Mouse (Mus musculus) adrenal gland, postnatal 4 days (tissue): ENCODE measurements at regions not wholly inside any gene's neighbourhood (a gene's known extent, or its start where the extent isn't known, plus 50 kb on each side); places are given as distances from the start of the nearest gene placed in this dataset.

ENCODE experiments used
- DNase-seq, 2 experiments: peaks; one replicate each; pipeline ENCODE4 v3.0.0; 2021 to 2022; ENCODE audit warnings: low spot score in 2 of 2, mixed read lengths in 2 of 2

GRCm38 (mm10) chr16:86816006-86816405 lies 538.0 kb upstream of the N6amt1 start:
- DNase-seq, result no peak

- no peak for DNase-seq
Observed at GRCm38 (mm10) chr16:86812692-86813091, 541.3 kb upstream of the N6amt1 start.

- DNase-seq, result no peak
Observed at GRCm38 (mm10) chr16:86808644-86809324, 545.2 kb upstream of the N6amt1 start.

GRCm38 (mm10) chr16:86806374-86806773 lies 547.6 kb upstream of the N6amt1 start:
- DNase-seq, result no peak

- no peak for DNase-seq
Observed at GRCm38 (mm10) chr16:86776086-86776485, 577.9 kb upstream of the N6amt1 start.

- no peak for DNase-seq
Observed at GRCm38 (mm10) chr16:86772586-86772985, 581.4 kb upstream of the N6amt1 start.

- no peak for DNase-seq
Observed at GRCm38 (mm10) chr16:86768912-86769311, 585.1 kb upstream of the N6amt1 start.

- no peak for DNase-seq
Observed at GRCm38 (mm10) chr16:86768355-86768754, 585.6 kb upstream of the N6amt1 start.

- DNase-seq, result no peak
Observed at GRCm38 (mm10) chr16:86765974-86766373, 588.0 kb upstream of the N6amt1 start.

GRCm38 (mm10) chr16:86741236-86741635 lies 612.7 kb upstream of the N6amt1 start:
- no peak for DNase-seq

- DNase-seq, result no peak
Observed at GRCm38 (mm10) chr16:86718982-86719771, 634.8 kb upstream of the N6amt1 start.

- DNase-seq, result no peak
Observed at GRCm38 (mm10) chr16:86718353-86718752, 635.6 kb upstream of the N6amt1 start.

GRCm38 (mm10) chr16:86701700-86702099 lies 652.3 kb upstream of the N6amt1 start:
- no peak for DNase-seq

GRCm38 (mm10) chr16:86694497-86694896 lies 659.5 kb upstream of the N6amt1 start:
- DNase-seq, result no peak

- DNase-seq, result no peak
Observed at GRCm38 (mm10) chr16:86659154-86659553, 694.8 kb upstream of the N6amt1 start.

- DNase-seq, result no peak
Observed at GRCm38 (mm10) chr16:86647316-86647715, 706.7 kb upstream of the N6amt1 start.

GRCm38 (mm10) chr16:86646753-86647152 lies 707.2 kb upstream of the N6amt1 start:
- DNase-seq, result no peak

GRCm38 (mm10) chr16:86645436-86645835 lies 708.5 kb upstream of the N6amt1 start:
- no peak for DNase-seq

GRCm38 (mm10) chr16:86644912-86645312 lies 709.1 kb upstream of the N6amt1 start:
- DNase-seq, result no peak

GRCm38 (mm10) chr16:86604166-86604565 lies 702.5 kb upstream of the Adamts5 start:
- DNase-seq, result no peak

GRCm38 (mm10) chr16:86594992-86595391 lies 693.4 kb upstream of the Adamts5 start:
- DNase-seq, result no peak

- no peak for DNase-seq
Observed at GRCm38 (mm10) chr16:86586044-86586443, 684.4 kb upstream of the Adamts5 start.

- no peak for DNase-seq
Observed at GRCm38 (mm10) chr16:86578281-86578680, 676.7 kb upstream of the Adamts5 start.
